Mouse (Mus musculus): ENCODE results near the gene Asf1b. TPM values are rescaled to one million over a fixed set of nuclear protein-coding genes. Genes with fewer than 3 reads are reported as not detected.

Asf1b gene
- total and polyA plus RNA-seq, 3 experiments, result 62.2 to 101 (median 71.1) TPM

- in situ Hi-C loops (cut with MboI; ENCODE audit: low pct_ligation_motif_present, low pct_unique_long_range_greater_than_20kb, low sequenced_read_pairs), result no loop called here
- DNase-seq (ENCODE audit: extremely low read depth), result no peak
These were observed 39.3 kb upstream of the Asf1b start for GRCm38 (mm10) chr8:83916015-83916414.

GRCm38 (mm10) chr8:83917566-83917965, 37.7 kb upstream of the Asf1b start:
- H3K4me2 ChIP-seq (ENCODE audit: insufficient read depth, low read depth, poor library complexity, severe bottlenecking), result no peak overlapping the region
- no peak for DNase-seq (ENCODE audit: extremely low read depth)
- H3K4me3 ChIP-seq (replicated peaks in 1 of 3; ENCODE audit: low read depth in 2 of 3, low read length in 2 of 3, poor library complexity in 1 of 3), result no peak overlapping the region
- peaks cover 0 to 29% of the 10 kb centered on the region in 2 experiments; a peak in 2 of 4 replicates for H3K4me1 ChIP-seq (ENCODE audit: control insufficient read depth in 1 of 2, insufficient read depth in 2 of 2)
- no peak overlapping the region for H3K9ac ChIP-seq (ENCODE audit: insufficient read depth, low read depth)
- H3K27ac ChIP-seq (ENCODE audit: insufficient read depth, low read depth), result no peak overlapping the region
- no peaks in the 10 kb centered on the region for H3K9me3 ChIP-seq (replicated peaks; ENCODE audit: low read length)
- H3K79me2 ChIP-seq (replicated peaks; ENCODE audit: control insufficient read depth, extremely low read depth, insufficient read depth, poor library complexity, severe bottlenecking), result no peaks in the 10 kb centered on the region
- TF ChIP-seq TCF12 (IDR thresholded peaks at IDR 0.05; ENCODE audit: low read depth, low read length), result no peak
- TF ChIP-seq ETS1 (conservative IDR thresholded peaks at IDR 0.05; ENCODE audit: low read depth, low read length), result no peak
- TF ChIP-seq NRF1 (IDR thresholded peaks at IDR 0.05; ENCODE audit: low read depth, low read length), result no peak
- TF ChIP-seq PAX5 (IDR thresholded peaks at IDR 0.05; ENCODE audit: low read length), result no peak
- no peak for TF ChIP-seq USF2 (conservative IDR thresholded peaks at IDR 0.05; ENCODE audit: low read depth, low read length)
- no peak for TF ChIP-seq MYC (IDR thresholded peaks at IDR 0.05; ENCODE audit: low read depth, low read length)
- no peak for TF ChIP-seq KAT2A (IDR thresholded peaks at IDR 0.05; ENCODE audit: insufficient replicate concordance, low read length)
- no peak for TF ChIP-seq ZMIZ1 (IDR thresholded peaks at IDR 0.05; ENCODE audit: low read depth, low read length)
- TF ChIP-seq MEF2A (IDR thresholded peaks at IDR 0.05; ENCODE audit: borderline replicate concordance, low read depth, low read length), result no peak
- H3K27me3 ChIP-seq (replicated peaks), result no peaks in the 10 kb centered on the region
- in situ Hi-C loops (cut with MboI; ENCODE audit: low pct_ligation_motif_present, low pct_unique_long_range_greater_than_20kb, low sequenced_read_pairs), result no loop called here
- dilution Hi-C loops (cut with MboI; ENCODE audit: extremely low pct_ligation_motif_present, extremely low pct_unique_long_range_greater_than_20kb, low sequenced_read_pairs), result no loop called here
- peaks cover 2 to 51% of the 10 kb centered on the region in 2 experiments for H3K36me3 ChIP-seq (replicated peaks in 1 of 2; ENCODE audit: control insufficient read depth in 1 of 2, insufficient read depth in 1 of 2, low read length in 1 of 2)

More at GRCm38 (mm10) chr8:83916015-83916414, 39.3 kb upstream of the Asf1b start:
- Histone ChIP-seq H3K9ac (ENCODE audit: insufficient read depth, low read depth) (no peak overlapping the region), H3K4me1 (ENCODE audit: control insufficient read depth in 1 of 2, insufficient read depth in 2 of 2) (peaks cover 0 to 29% of the 10 kb centered on the region in 2 experiments; a peak in 2 of 4 replicates), H3K79me2 (replicated peaks; ENCODE audit: control insufficient read depth, extremely low read depth, insufficient read depth, poor library complexity, severe bottlenecking) (no peaks in the 10 kb centered on the region), H3K36me3 (replicated peaks in 1 of 2; ENCODE audit: control insufficient read depth in 1 of 2, insufficient read depth in 1 of 2, low read length in 1 of 2) (peaks cover 0 to 43% of the 10 kb centered on the region in 2 experiments), H3K27ac (ENCODE audit: insufficient read depth, low read depth) (no peak overlapping the region), H3K4me2 (ENCODE audit: insufficient read depth, low read depth, poor library complexity, severe bottlenecking) (no peak overlapping the region), H3K9me3 (replicated peaks; ENCODE audit: low read length) (no peaks in the 10 kb centered on the region), H3K27me3 (replicated peaks) (no peaks in the 10 kb centered on the region), H3K4me3 (replicated peaks in 1 of 3; ENCODE audit: low read depth in 2 of 3, low read length in 2 of 3, poor library complexity in 1 of 3) (no peak overlapping the region)
- dilution Hi-C loops (cut with MboI; ENCODE audit: extremely low pct_ligation_motif_present, extremely low pct_unique_long_range_greater_than_20kb, low sequenced_read_pairs), result no loop called here
- TF ChIP-seq MAFK (IDR thresholded peaks at IDR 0.05; ENCODE audit: insufficient replicate concordance, low read length) (no peak), NRF1 (IDR thresholded peaks at IDR 0.05; ENCODE audit: low read depth, low read length) (no peak), JUND (conservative IDR thresholded peaks at IDR 0.05; ENCODE audit: low read depth, low read length) (no peak), ZKSCAN1 (IDR thresholded peaks at IDR 0.05; ENCODE audit: borderline replicate concordance, low read depth, low read length) (no peak), CHD2 (IDR thresholded peaks at IDR 0.05; ENCODE audit: low read length) (no peak), HCFC1 (IDR thresholded peaks at IDR 0.05; ENCODE audit: low read depth, low read length) (no peak), TBP (conservative IDR thresholded peaks at IDR 0.05; ENCODE audit: low read depth, low read length) (no peak), ELF1 (IDR thresholded peaks at IDR 0.05; ENCODE audit: low read depth, low read length) (no peak), POLR2A (IDR thresholded peaks at IDR 0.05; ENCODE audit: low read depth, low read length) (no peak)
